Mouse (Mus musculus): ENCODE data around the gene Dgke. TPM values are rescaled to one million over a fixed set of nuclear protein-coding genes. Genes with fewer than 3 reads are reported as not detected.

Gene Dgke
- polyA plus RNA-seq, 1 experiment from 2014 or later: 4.5 TPM

Other genes with a start within 250 kb of the Dgke start
- 19.0 and 19.3 TPM in 2 replicates for gene Akap1, start 202.3 kb downstream of the Dgke start, polyA plus RNA-seq (2015; fragmentation: Nextera tagmentation; extraction: Ambion mirVana)
- gene Scpep1, start 111.4 kb downstream of the Dgke start, polyA plus RNA-seq (2015; fragmentation: Nextera tagmentation; extraction: Ambion mirVana): 89.8 and 90.8 TPM in 2 replicates
- gene Elobl, start 99.9 kb downstream of the Dgke start, polyA plus RNA-seq (2015; fragmentation: Nextera tagmentation; extraction: Ambion mirVana): not detected in 2 replicates
- 11.9 and 13.7 TPM in 2 replicates for gene Coil, start 96.6 kb downstream of the Dgke start, polyA plus RNA-seq (2015; fragmentation: Nextera tagmentation; extraction: Ambion mirVana)
- gene Trim25, start 67.5 kb downstream of the Dgke start, polyA plus RNA-seq (2015; fragmentation: Nextera tagmentation; extraction: Ambion mirVana): 24.2 and 27.3 TPM in 2 replicates
- gene Gm525, start 7.0 kb upstream of the Dgke start, polyA plus RNA-seq (2015; fragmentation: Nextera tagmentation; extraction: Ambion mirVana): 1.2 and 2.1 TPM in 2 replicates
- 1.0 and 1.3 TPM in 2 replicates for gene Nog, start 235.5 kb upstream of the Dgke start, polyA plus RNA-seq (2015; fragmentation: Nextera tagmentation; extraction: Ambion mirVana)

All from lung, embryonic 16.5 days (tissue).